Mouse (Mus musculus) liver, embryonic 14.5 days (tissue): Measurements from ENCODE around the gene Cnot8. TPM values are rescaled to one million over a fixed set of nuclear protein-coding genes. Genes with fewer than 3 reads are reported as not detected.
"Not testable (repeated sequence)": the region's sequence is repeated elsewhere in the genome, so short reads cannot be mapped to it uniquely, and the experiment has no call there.

Source experiments
- ATAC-seq: fragments of 200-750 bp; cut with Nextera tagmentation; 2 replicates; pipeline ENCODE4 v1.8.0; 2017; ENCODE audit warnings: moderate number of reproducible peaks, mild to moderate bottlenecking, moderate library complexity; ENCODE audit not compliant: insufficient read depth
- DNase-seq, 3 experiments: peaks; one replicate each; pipeline ENCODE4 v3.0.0-alpha.2; 2012 to 2013; ENCODE audit warnings: low read depth in 3 of 3, low spot score in 3 of 3
- H3K27ac ChIP-seq: fragments of 300-500 bp; sonication (generic); 2 replicates; pipeline ENCODE4 v1.5.1; 2014; ENCODE audit warnings: moderate library complexity, mild to moderate bottlenecking, control low read depth, inconsistent platforms
- H3K27me3 ChIP-seq: fragments of 300-500 bp; sonication (generic); 2 replicates; pipeline ENCODE4 v1.6.1; 2014; ENCODE audit warnings: mild to moderate bottlenecking, low read length, moderate library complexity; ENCODE audit not compliant: control insufficient read depth, insufficient read depth
- H3K36me3 ChIP-seq: fragments of 300-500 bp; sonication (generic); replicated peaks from 2 replicates; pipeline ENCODE4 v1.6.1; 2014; ENCODE audit warnings: low read depth; ENCODE audit not compliant: control insufficient read depth, insufficient read depth
- H3K4me1 ChIP-seq, 2 experiments: fragments of 200-500 bp in 1 of 2; fragments of 300-500 bp in 1 of 2; sonication (generic) in 1 of 2; replicated peaks; 2 replicates each; pipeline ENCODE4 v1.6.1; 2012 to 2014; ENCODE audit warnings: antibody characterized with exemption in 1 of 2, inconsistent platforms in 1 of 2, low read length in 1 of 2; ENCODE audit not compliant: control insufficient read depth in 2 of 2, insufficient read depth in 2 of 2
- H3K4me2 ChIP-seq: fragments of 300-500 bp; sonication (generic); 2 replicates; pipeline ENCODE4 v1.6.1; 2014; ENCODE audit warnings: low read depth, mild to moderate bottlenecking, control low read depth, moderate library complexity
- H3K4me3 ChIP-seq, 2 experiments: fragments of 200-500 bp in 1 of 2; fragments of 300-500 bp in 1 of 2; sonication (generic) in 1 of 2; 2 replicates each; pipeline ENCODE4 v1.5.1; 2012 to 2014; ENCODE audit warnings: low read depth in 2 of 2, low read length in 2 of 2, mild to moderate bottlenecking in 2 of 2, control low read depth in 1 of 2, inconsistent platforms in 1 of 2, moderate library complexity in 1 of 2; ENCODE audit not compliant: insufficient read depth in 1 of 2
- H3K9ac ChIP-seq: fragments of 300-500 bp; sonication (generic); replicated peaks from 2 replicates; pipeline ENCODE4 v1.6.1; 2014; ENCODE audit warnings: mild to moderate bottlenecking, control low read depth, moderate library complexity
- H3K9me3 ChIP-seq: fragments of 300-500 bp; sonication (generic); 2 replicates; pipeline ENCODE4 v1.6.1; 2016; ENCODE audit warnings: low read length, mixed read lengths; ENCODE audit not compliant: control insufficient read depth
- CTCF ChIP-seq: IDR thresholded peaks from 2 replicates; pipeline ENCODE4 v1.5.1; 2016; ENCODE audit warnings: antibody characterized with exemption, low read depth, control low read depth
- EP300 ChIP-seq: IDR thresholded peaks from 2 replicates; pipeline ENCODE4 v1.6.1; 2016; ENCODE audit warnings: antibody characterized with exemption, low read depth
- WGBS: fragments of 180-500 bp; shearing (Covaris S2); extraction: QIAGEN DNeasy Blood & Tissue Kit; methylation state at CpG from one replicate; pipeline ENCODE4 v1.1.7; 2014; ENCODE audit not compliant: insufficient replicate concordance; 5-methylcytosine and 5-hydroxymethylcytosine counted together
- polyA plus RNA-seq, 2 experiments: library from polyadenylated mRNA; depleted of rRNA in 1 of 2; stranded (reverse) in 1 of 2; unstranded in 1 of 2; fragments of >200 nt; fragmentation: Nextera tagmentation in 1 of 2; extraction: Ambion mirVana in 1 of 2; gene quantifications; 2 replicates each; pipeline versions ENCODE4 v1.2.1 to v1.2.3; 2012 to 2014

The Cnot8 gene
- polyA plus RNA-seq, 2 experiments: 26.3 to 28.9 TPM

GRCm38 (mm10) chr11:58097621-58098365 is 6.2 kb upstream of the Cnot8 start:
- 3% methylated on average over 32 of the region's 38 CpGs for WGBS
- DNase-seq (no peak), ATAC-seq (peak; percentile 38; the same call in 1 of the 2 replicates)
- H3K27ac ChIP-seq: no peak overlapping the region
- H3K4me3 ChIP-seq: peak overlapping the region; percentile 11 to 36; a peak in 3 of 4 replicates
- no peak overlapping the region for H3K9ac ChIP-seq
- peaks cover 0 to 6% of the 10 kb centered on the region in 2 experiments; a peak in 1 of 4 replicates for H3K4me1 ChIP-seq
- no peaks in the 10 kb centered on the region for H3K9me3 ChIP-seq
- TF ChIP-seq CTCF (no peak), EP300 (no peak)
- H3K36me3 ChIP-seq: no peaks in the 10 kb centered on the region
- H3K27me3 ChIP-seq: peaks cover 17% of the 10 kb centered on the region
- H3K4me2 ChIP-seq: peak overlapping the region; percentile 55

GRCm38 (mm10) chr11:58098366-58098720 is 5.6 kb upstream of the Cnot8 start:
- not testable (repeated sequence) for DNase-seq, H3K9ac ChIP-seq, H3K9me3 ChIP-seq, H3K4me3 ChIP-seq, H3K36me3 ChIP-seq, H3K4me1 ChIP-seq, H3K27ac ChIP-seq, ATAC-seq
- H3K4me2 ChIP-seq: peak overlapping the region; percentile 55; the same call in 1 of the 2 replicates
- 45% methylated on average over 5 of the region's 5 CpGs for WGBS
- peaks cover 17% of the 10 kb centered on the region for H3K27me3 ChIP-seq
- peak; percentile 64 for TF ChIP-seq CTCF

- no peak for DNase-seq
- 77% methylated on average over 2 of the region's 2 CpGs for WGBS
- Histone ChIP-seq H3K27me3 (peaks cover 17% of the 10 kb centered on the region), H3K27ac (no peak overlapping the region), H3K36me3 (no peaks in the 10 kb centered on the region), H3K9me3 (no peaks in the 10 kb centered on the region), H3K4me2 (no peak overlapping the region), H3K4me1 (peaks cover 4 to 9% of the 10 kb centered on the region in 2 experiments), H3K9ac (no peak overlapping the region), H3K4me3 (no peak overlapping the region)
- no peak for ATAC-seq
- TF ChIP-seq CTCF (no peak), EP300 (no peak)
Observed at GRCm38 (mm10) chr11:58100006-58100405, 3.9 kb upstream of the Cnot8 start.

- Histone ChIP-seq H3K36me3 (no peaks in the 10 kb centered on the region), H3K4me3 (no peak overlapping the region), H3K4me1 (peaks cover 7 to 12% of the 10 kb centered on the region in 2 experiments), H3K27me3 (peaks cover 17% of the 10 kb centered on the region), H3K4me2 (no peak overlapping the region), H3K27ac (no peak overlapping the region), H3K9me3 (no peaks in the 10 kb centered on the region), H3K9ac (no peak overlapping the region)
- DNase-seq: no peak
- no peak for ATAC-seq
- WGBS: 65% methylated on average over 4 of the region's 4 CpGs
- no peak for TF ChIP-seq EP300
- no peak for TF ChIP-seq CTCF
Observed at GRCm38 (mm10) chr11:58101194-58101720, 2.7 kb upstream of the Cnot8 start.

GRCm38 (mm10) chr11:58102146-58102545 is 1.8 kb upstream of the Cnot8 start:
- Histone ChIP-seq H3K9me3 (no peaks in the 10 kb centered on the region), H3K36me3 (no peaks in the 10 kb centered on the region), H3K4me2 (no peak overlapping the region), H3K4me1 (peaks cover 7 to 12% of the 10 kb centered on the region in 2 experiments), H3K4me3 (no peak overlapping the region), H3K27ac (no peak overlapping the region), H3K9ac (no peak overlapping the region), H3K27me3 (peaks cover 9% of the 10 kb centered on the region)
- DNase-seq (no peak), ATAC-seq (no peak)
- TF ChIP-seq EP300 (no peak), CTCF (no peak)
- WGBS: 74% methylated on average over 3 of the region's 3 CpGs
